Mouse (Mus musculus): ENCODE data around the gene Gm28230. TPM values are rescaled to one million over a fixed set of nuclear protein-coding genes. Genes with fewer than 3 reads are reported as not detected.

Gene Gm28230
- total RNA-seq, 1 experiment, result 0.22 TPM

DNA sequence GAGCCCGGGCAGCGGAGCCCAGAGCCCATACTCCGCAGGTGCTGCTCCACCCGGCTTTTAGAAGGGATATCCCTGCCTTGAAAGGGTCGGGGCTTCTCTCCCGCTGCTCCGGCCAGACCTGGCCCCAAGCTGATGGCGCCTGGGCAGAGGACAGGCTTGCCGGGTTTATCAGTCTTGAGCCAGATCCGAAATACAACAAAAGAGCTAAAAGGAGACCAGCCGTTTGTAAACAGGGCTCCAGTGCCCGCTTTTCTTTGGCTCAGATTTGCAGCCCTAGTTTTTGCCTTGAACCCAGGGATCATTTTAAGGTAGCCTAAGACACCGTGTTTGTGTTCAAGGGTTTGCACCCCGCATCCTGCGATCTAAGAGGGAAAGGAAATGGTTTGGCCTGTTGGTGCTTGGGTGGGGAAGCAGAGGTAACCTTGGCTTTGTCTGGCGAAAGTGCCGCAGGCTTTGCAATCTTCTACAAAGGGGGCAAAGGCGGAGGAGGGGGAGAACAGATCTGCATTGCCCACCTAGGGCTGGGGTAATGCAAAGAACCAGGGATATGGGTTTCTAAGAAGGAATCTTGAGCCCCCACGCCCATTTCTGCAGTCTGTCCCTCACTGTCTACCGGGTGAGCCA is 33.6 kb upstream of the Gm28230 start:
- Histone ChIP-seq H3K9ac (ENCODE audit: insufficient read depth, low read depth, low read length, poor library complexity, severe bottlenecking) (no peak overlapping the region), H3K27ac (ENCODE audit: insufficient read depth, low read depth, low read length, poor library complexity, severe bottlenecking) (no peak overlapping the region), H3K4me1 (ENCODE audit: control insufficient read depth in 2 of 2, insufficient read depth in 2 of 2, low read length in 2 of 2, poor library complexity in 1 of 2) (peaks cover 0 to 1% of the 10 kb centered on the region in 2 experiments; a peak in 1 of 4 replicates), H3K4me3 (ENCODE audit: insufficient read depth in 1 of 2, low read depth in 1 of 2, low read length in 2 of 2, poor library complexity in 1 of 2, severe bottlenecking in 1 of 2) (no peak overlapping the region), H3K9me3 (ENCODE audit: control insufficient read depth, insufficient read depth, low read depth, low read length) (no peaks in the 10 kb centered on the region), H3K36me3 (ENCODE audit: control insufficient read depth, insufficient read depth, low read length, poor library complexity, severe bottlenecking) (no peaks in the 10 kb centered on the region)
- in situ Hi-C loops (cut with MboI; ENCODE audit: low sequenced_read_pairs in 2 of 2, unreplicated experiment in 2 of 2), result loop anchor here in 1 of 2 experiments (5.0 to 25.0 kb wide), 2 partner anchors 44 to 894 kb away; no protein-coding TSS in a partner anchor
- TF ChIP-seq HCFC1 (IDR thresholded peaks at IDR 0.05; ENCODE audit: borderline replicate concordance, insufficient read depth, low read length), result no peak
- TF ChIP-seq CHD2 (IDR thresholded peaks at IDR 0.05; ENCODE audit: low read depth, low read length), result no peak
- no peak for TF ChIP-seq MAFK (IDR thresholded peaks at IDR 0.05; ENCODE audit: insufficient read depth, low read depth, low read length)
- TF ChIP-seq ZNF384 (IDR thresholded peaks at IDR 0.05; ENCODE audit: low read depth, low read length), result no peak
- TF ChIP-seq ZC3H11A (IDR thresholded peaks at IDR 0.05; ENCODE audit: borderline replicate concordance, low read depth, low read length), result no peak
- DNase-seq (ENCODE audit: low read depth, low spot score), result no peak

DNA sequence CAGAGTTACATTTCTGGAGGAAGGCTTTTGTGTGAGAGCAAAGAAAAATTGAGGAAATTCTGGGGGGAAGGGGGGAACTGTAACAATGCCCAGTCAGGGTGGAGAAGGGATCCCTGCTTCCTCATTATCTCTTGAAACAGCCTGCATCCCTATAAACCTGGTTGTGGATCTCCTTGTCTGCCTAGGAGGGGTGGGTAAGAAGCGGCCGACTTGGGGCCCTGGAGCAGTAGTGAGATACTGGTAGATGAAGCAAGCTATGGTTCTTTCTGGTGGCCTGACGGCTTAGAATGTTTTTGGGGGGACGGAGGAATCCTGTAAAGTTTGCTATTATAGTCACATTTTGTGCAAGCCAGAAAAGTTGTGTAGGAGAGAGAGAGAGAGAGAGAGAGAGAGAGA is 33.1 kb upstream of the Gm28230 start:
- in situ Hi-C loops (cut with MboI; ENCODE audit: low sequenced_read_pairs in 2 of 2, unreplicated experiment in 2 of 2), result loop anchor here in 1 of 2 experiments (5.0 to 25.0 kb wide), 2 partner anchors 44 to 894 kb away; no protein-coding TSS in a partner anchor
- Histone ChIP-seq H3K4me1 (ENCODE audit: control insufficient read depth in 2 of 2, insufficient read depth in 2 of 2, low read length in 2 of 2, poor library complexity in 1 of 2) (peaks cover 0 to 1% of the 10 kb centered on the region in 2 experiments; a peak in 1 of 4 replicates), H3K9ac (ENCODE audit: insufficient read depth, low read depth, low read length, poor library complexity, severe bottlenecking) (no peak overlapping the region), H3K9me3 (ENCODE audit: control insufficient read depth, insufficient read depth, low read depth, low read length) (no peaks in the 10 kb centered on the region), H3K4me3 (ENCODE audit: insufficient read depth in 1 of 2, low read depth in 1 of 2, low read length in 2 of 2, poor library complexity in 1 of 2, severe bottlenecking in 1 of 2) (no peak overlapping the region), H3K36me3 (ENCODE audit: control insufficient read depth, insufficient read depth, low read length, poor library complexity, severe bottlenecking) (no peaks in the 10 kb centered on the region), H3K27ac (ENCODE audit: insufficient read depth, low read depth, low read length, poor library complexity, severe bottlenecking) (no peak overlapping the region)
- DNase-seq (ENCODE audit: low read depth, low spot score), result no peak
- TF ChIP-seq ZNF384 (IDR thresholded peaks at IDR 0.05; ENCODE audit: low read depth, low read length) (no peak), CHD2 (IDR thresholded peaks at IDR 0.05; ENCODE audit: low read depth, low read length) (no peak), MAFK (IDR thresholded peaks at IDR 0.05; ENCODE audit: insufficient read depth, low read depth, low read length) (no peak), HCFC1 (IDR thresholded peaks at IDR 0.05; ENCODE audit: borderline replicate concordance, insufficient read depth, low read length) (no peak), ZC3H11A (IDR thresholded peaks at IDR 0.05; ENCODE audit: borderline replicate concordance, low read depth, low read length) (no peak)

DNA sequence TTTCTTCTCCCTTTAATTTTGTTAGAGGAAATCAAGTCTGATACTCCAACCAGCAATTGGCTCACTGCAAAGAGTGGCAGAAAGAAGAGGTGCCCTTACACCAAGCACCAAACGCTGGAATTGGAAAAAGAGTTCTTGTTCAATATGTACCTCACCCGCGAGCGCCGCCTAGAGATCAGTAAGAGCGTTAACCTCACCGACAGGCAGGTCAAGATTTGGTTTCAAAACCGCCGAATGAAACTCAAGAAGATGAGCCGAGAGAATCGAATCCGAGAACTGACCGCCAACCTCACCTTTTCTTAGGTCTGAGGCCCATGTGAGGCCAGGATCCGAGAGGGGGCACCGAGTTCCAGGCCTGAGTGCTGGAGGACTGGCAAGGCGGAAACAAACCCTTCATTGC is 32.5 kb upstream of the Gm28230 start:
- Histone ChIP-seq H3K27ac (ENCODE audit: insufficient read depth, low read depth, low read length, poor library complexity, severe bottlenecking) (no peak overlapping the region), H3K4me3 (ENCODE audit: insufficient read depth in 1 of 2, low read depth in 1 of 2, low read length in 2 of 2, poor library complexity in 1 of 2, severe bottlenecking in 1 of 2) (no peak overlapping the region), H3K9ac (ENCODE audit: insufficient read depth, low read depth, low read length, poor library complexity, severe bottlenecking) (no peak overlapping the region)

DNA sequence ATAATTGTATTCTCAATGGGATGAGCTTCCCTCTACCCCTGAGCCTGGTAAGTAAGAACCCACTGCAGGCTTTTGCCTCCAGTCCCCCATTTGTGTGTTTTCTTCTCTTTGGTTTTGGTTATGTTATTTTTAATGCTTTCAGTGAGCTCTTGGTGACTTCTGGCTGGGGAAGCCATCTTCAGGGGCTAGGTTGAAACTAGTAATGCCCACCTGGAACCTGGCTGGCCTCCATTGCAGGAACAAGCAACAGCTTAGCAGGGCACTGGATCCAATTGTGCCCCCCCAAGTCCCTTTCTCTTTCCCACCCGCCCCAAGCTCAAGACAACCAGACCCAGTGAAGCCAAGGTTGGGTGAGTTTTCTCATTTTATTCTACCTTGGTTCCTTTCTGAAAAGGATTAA is 31.1 kb upstream of the Gm28230 start:
- in situ Hi-C loops (cut with MboI; ENCODE audit: low sequenced_read_pairs in 2 of 2, unreplicated experiment in 2 of 2), result loop anchor here in 1 of 2 experiments (25.0 kb wide), 1 partner anchor 892 kb away; no protein-coding TSS in a partner anchor
- peaks cover 0 to 3% of the 10 kb centered on the region in 2 experiments; a peak in 1 of 4 replicates for H3K4me1 ChIP-seq (ENCODE audit: control insufficient read depth in 2 of 2, insufficient read depth in 2 of 2, low read length in 2 of 2, poor library complexity in 1 of 2)
- no peak overlapping the region for H3K27ac ChIP-seq (ENCODE audit: insufficient read depth, low read depth, low read length, poor library complexity, severe bottlenecking)

More for the DNA sequence above, 32.5 kb upstream of the Gm28230 start:
- in situ Hi-C loops (cut with MboI; ENCODE audit: low sequenced_read_pairs in 2 of 2, unreplicated experiment in 2 of 2), result loop anchor here in 1 of 2 experiments (5.0 to 25.0 kb wide), 2 partner anchors 43 to 893 kb away; no protein-coding TSS in a partner anchor
- DNase-seq (ENCODE audit: low read depth, low spot score), result no peak
- TF ChIP-seq HCFC1 (IDR thresholded peaks at IDR 0.05; ENCODE audit: borderline replicate concordance, insufficient read depth, low read length) (no peak), ZC3H11A (IDR thresholded peaks at IDR 0.05; ENCODE audit: borderline replicate concordance, low read depth, low read length) (no peak), CHD2 (IDR thresholded peaks at IDR 0.05; ENCODE audit: low read depth, low read length) (no peak), ZNF384 (IDR thresholded peaks at IDR 0.05; ENCODE audit: low read depth, low read length) (no peak), MAFK (IDR thresholded peaks at IDR 0.05; ENCODE audit: insufficient read depth, low read depth, low read length) (no peak)
- Histone ChIP-seq H3K4me1 (ENCODE audit: control insufficient read depth in 2 of 2, insufficient read depth in 2 of 2, low read length in 2 of 2, poor library complexity in 1 of 2) (peaks cover 0 to 3% of the 10 kb centered on the region in 2 experiments; a peak in 1 of 4 replicates), H3K36me3 (ENCODE audit: control insufficient read depth, insufficient read depth, low read length, poor library complexity, severe bottlenecking) (no peaks in the 10 kb centered on the region), H3K9me3 (ENCODE audit: control insufficient read depth, insufficient read depth, low read depth, low read length) (no peaks in the 10 kb centered on the region)

More for the DNA sequence above, 31.1 kb upstream of the Gm28230 start:
- TF ChIP-seq MAFK (IDR thresholded peaks at IDR 0.05; ENCODE audit: insufficient read depth, low read depth, low read length), result no peak
- no peak for TF ChIP-seq CHD2 (IDR thresholded peaks at IDR 0.05; ENCODE audit: low read depth, low read length)
- no peak for TF ChIP-seq ZNF384 (IDR thresholded peaks at IDR 0.05; ENCODE audit: low read depth, low read length)
- no peak for TF ChIP-seq ZC3H11A (IDR thresholded peaks at IDR 0.05; ENCODE audit: borderline replicate concordance, low read depth, low read length)
- TF ChIP-seq HCFC1 (IDR thresholded peaks at IDR 0.05; ENCODE audit: borderline replicate concordance, insufficient read depth, low read length), result no peak
- Histone ChIP-seq H3K4me3 (ENCODE audit: insufficient read depth in 1 of 2, low read depth in 1 of 2, low read length in 2 of 2, poor library complexity in 1 of 2, severe bottlenecking in 1 of 2) (no peak overlapping the region), H3K36me3 (ENCODE audit: control insufficient read depth, insufficient read depth, low read length, poor library complexity, severe bottlenecking) (no peaks in the 10 kb centered on the region), H3K9me3 (ENCODE audit: control insufficient read depth, insufficient read depth, low read depth, low read length) (no peaks in the 10 kb centered on the region), H3K9ac (ENCODE audit: insufficient read depth, low read depth, low read length, poor library complexity, severe bottlenecking) (no peak overlapping the region)
- no peak for DNase-seq (ENCODE audit: low read depth, low spot score)

Measured in ES-E14 (cell line).